Mouse (Mus musculus) cerebellum, adult 11 months (tissue): Measurements from ENCODE around the gene Slc12a6.

Experiments used
- DNase-seq: peaks from one replicate; pipeline ENCODE4 v3.0.0; 2022

Slc12a6 gene

DNA sequence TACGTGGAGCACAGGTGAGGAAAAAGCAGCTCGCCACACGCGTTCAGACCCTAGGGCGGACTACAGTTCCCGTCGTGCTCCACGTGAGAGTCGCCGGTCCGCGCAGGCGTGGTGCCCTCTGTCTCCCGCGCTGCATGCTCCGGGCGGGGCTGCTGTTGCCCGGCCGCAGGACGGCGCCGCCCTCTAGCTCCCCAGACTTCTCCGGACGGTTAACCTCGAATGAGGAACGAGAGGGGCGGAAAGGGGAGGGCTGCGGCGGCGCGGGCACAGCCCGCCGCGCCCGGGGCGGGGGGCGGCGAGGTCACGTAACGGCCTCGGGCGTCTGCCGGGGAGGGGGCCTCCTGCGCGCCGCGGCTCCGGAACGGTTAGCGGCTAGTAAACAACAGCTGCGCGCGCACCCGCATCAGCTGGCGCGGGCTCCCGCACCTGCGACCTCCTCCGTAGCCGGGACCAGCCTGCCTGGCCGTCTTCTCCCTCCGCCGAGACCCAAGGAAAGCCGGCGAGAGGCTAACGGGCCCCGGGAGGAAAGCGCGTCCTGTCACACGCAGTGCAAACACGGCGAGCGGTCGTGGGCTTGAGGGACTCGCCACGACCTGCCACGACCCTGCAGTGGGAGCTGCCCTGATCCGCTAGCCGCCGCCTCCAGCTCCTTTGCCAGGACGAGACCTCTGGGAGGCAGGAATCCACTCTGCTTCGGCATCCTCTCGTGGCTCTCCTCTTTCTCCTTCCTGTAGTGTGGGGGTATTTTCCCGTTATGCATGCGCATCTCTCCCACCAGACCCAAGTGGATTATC, at the start of gene Slc12a6:
Gene Slc12a6 (plus strand): TSS at position 378 of the 794 bp plus-strand sequence.
- DNase-seq = peak; percentile 93

GRCm38 (mm10) chr2:112215977-112216376, 49.6 kb upstream of the Slc12a6 start:
- DNase-seq = no peak

GRCm38 (mm10) chr2:112217614-112218013, 48.0 kb upstream of the Slc12a6 start:
- no peak for DNase-seq

DNA sequence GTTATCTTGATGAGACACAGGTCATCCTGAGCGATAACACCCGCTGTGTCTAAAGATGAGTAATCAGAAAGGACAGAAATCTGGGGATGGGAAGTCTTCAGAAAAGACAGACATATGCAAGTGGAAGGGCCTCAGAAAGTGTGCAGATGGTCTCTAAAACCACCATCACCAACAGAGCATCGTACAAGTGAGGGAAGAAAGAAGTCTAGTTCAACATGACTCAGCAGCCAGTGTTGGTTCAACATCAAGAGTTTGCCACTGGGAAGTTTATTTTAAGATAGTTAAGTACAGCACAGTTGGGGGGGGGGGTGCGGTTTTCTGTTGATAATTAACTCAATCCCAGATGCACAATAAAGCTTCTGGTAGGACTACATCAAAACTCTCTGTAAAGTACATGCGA, 44.7 kb upstream of the Slc12a6 start:
- no peak for DNase-seq

DNA sequence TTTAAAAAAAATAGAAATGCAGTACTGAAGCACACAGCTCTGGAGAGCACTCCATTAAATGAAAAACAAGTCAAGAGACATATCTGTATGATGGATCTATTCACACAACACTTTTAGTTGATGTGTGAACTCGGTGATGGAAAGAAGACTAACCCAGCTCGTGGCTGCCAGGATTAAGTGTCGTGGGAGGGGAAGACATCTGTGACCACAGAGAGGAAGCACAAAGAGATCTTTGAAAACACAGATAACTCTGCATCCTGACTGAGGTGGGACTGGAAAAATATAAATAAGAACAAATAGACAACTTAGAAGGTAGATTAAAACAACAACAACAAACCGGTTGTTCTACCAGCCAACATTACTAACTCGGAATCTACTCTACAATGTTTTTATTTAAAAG, 43.0 kb upstream of the Slc12a6 start:
- no peak for DNase-seq

DNA sequence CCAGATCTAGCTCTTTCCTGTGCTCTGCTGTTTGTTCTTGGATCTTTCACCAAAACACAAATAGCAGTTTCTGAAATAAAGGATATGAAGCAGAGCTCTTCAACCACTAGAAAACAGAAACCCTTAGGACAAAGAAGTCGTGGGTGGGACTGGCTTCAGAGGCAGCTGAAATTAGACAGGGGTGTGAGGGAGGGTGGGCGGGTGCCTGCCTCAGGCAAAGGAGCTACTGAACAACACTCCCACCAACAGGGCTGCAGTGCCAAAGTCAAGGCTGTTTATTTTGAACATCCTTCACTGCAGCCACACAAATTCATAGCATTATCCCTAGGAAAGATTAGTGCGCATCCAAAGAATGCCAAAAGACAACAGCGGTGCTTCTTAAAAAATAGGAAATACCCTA, 41.3 kb upstream of the Slc12a6 start:
- DNase-seq = no peak

DNA sequence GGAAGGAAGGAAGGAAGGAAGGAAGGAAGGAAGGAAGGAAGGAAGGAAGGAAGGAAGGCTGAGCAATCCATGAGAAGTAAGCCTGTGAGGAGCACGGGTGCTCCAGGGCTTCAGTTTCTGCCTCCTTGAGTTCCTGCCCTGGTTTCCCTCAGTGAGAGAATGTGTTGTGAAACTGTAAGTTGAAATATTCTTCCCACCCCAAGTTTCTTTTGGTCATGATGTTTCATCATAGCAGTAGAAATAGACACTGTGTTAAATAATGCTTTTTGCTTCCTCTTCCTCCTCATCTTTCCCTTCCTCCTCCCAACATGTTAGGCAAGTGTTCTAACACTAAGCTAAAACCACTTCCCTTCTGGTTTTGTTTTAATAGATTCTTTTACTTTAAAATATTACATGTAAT, 33.0 kb upstream of the Slc12a6 start:
- DNase-seq = no peak

GRCm38 (mm10) chr2:112236620-112237019, 29.0 kb upstream of the Slc12a6 start:
- no peak for DNase-seq

DNA sequence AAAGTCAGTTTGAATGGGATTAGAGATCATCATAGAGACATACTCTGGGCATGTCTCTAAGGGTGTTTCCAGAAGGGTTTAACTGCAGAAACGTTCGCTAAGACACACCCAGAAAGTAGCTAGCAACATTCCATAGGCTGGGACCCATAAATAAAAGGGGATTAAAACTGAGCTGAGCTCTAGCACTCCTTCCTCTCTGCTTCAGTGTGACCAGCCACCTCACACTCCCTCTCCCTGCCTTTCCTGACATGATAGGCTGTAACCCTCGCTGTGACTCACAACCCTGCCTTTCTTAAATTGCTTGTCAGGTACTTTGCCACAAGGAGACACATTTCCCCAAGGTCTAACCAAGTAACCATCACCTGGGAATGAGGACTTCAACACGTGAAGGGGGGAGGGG, 27.6 kb upstream of the Slc12a6 start:
- no peak for DNase-seq

DNA sequence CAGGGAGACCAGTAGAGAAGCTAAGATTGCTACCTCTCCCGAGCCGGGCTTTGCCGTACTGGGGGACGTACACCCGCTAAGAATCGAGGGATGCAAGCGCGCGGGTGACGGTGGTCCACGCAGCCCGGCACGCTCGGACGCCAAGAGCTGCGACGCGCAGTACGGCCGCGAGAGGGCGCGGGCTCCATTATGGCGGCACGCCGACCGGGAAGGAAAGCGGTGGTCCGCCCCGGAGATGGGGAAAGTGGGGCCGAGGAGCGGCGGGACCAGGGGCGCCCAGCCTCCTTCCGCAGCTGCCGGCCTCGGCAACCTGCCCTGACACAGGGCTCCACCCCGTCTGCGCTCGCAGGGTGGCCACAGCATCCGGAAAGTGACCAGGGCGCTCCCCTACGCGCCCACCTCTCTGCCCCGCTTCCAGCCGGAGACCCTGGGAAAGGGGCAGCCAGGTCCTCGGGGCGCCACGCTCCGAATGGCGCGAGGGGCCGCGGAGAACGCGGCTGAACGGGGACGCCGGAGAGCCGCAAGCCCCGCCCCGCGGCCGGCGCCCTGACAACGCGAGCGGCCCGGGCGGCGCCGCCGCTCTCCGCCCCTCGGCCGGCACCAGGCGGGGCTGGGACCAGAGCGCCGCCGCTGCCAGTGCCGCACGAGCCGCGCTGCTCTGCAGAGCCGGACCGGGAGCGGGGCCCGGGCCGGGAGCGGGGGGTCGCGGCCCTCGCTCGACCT, 26.3 kb upstream of the Slc12a6 start, which contains the start of gene Lpcat4:
Gene Lpcat4 (plus strand): TSS at position 257 of the 723 bp plus-strand sequence.
- peak; percentile 89 for DNase-seq

DNA sequence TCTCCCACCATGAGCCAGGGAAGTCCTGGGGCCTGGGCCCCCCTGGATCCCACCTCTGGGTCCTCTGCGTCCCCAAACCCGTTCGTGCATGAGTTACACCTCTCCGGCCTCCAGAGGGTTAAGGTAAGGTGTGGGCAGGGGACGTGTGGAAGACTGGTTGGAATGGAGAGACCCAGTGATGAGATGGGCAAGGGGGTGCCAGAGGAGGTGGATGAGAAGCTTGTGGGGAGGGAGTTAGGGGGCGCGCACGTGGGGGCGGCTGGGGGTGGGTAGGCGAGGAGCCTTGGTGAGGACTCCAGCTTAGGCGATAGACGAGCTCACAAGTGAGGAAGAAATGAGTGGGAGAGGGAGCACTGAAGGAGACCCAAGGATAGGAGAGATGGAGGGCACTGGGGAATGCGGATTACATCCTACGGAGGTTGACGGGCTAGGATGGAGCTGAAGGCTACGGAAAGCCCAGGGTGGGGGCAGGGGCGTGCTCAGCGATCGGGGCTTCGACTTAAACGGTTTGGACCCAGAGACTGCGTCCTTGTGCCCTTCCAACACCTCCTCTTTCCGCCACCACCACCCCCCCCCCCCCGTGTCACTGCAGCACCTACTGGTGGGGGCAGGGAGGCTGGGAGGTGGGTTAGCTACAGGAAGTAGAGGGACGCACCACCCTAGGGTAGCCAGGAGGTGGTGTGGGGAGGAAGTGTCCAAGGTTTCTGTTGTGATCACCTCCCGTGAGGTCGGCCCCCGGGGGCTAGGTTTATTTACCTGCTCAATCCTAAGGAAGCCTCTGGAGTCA, 25.5 kb upstream of the Slc12a6 start:
- peak; percentile 54 for DNase-seq

DNA sequence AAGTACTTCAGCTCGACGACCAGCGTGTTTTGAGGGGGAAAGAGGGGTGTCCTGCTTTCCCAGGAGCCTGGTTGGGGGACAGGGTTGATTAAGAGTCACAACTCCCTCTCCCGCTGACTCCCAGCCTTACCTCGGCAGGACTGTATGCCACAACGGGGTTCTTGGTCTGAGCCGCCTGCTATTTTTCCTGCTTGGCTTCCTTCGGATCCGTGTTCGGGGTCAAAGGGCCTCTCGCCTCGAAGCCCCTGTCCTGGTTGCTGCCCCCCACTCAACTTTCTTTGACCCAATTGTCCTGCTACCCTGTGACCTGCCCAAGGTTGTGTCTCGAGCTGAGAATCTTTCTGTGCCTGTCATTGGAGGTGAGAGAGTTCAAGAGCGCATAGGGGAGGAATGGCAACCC, 23.8 kb upstream of the Slc12a6 start:
- DNase-seq = no peak

DNA sequence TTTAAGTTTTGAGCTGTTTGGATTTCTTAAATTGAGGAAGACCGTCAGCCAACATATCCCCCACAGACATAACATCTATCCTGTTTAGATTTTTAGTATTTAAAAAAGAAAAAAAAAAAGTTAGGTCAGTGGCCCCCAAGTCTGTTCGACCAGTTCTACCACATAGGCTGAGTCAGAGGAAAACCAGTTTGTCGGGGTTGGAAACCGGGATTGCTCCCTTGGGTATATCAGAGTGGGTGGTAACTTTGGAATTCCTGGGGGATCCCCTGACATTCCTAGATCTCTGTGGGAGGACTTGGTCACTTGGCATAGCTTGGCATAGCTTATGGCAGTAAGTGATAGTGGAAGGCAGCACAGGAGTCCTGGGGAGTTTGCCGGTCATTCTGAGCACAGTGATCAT, 20.3 kb upstream of the Slc12a6 start:
- no peak for DNase-seq

DNA sequence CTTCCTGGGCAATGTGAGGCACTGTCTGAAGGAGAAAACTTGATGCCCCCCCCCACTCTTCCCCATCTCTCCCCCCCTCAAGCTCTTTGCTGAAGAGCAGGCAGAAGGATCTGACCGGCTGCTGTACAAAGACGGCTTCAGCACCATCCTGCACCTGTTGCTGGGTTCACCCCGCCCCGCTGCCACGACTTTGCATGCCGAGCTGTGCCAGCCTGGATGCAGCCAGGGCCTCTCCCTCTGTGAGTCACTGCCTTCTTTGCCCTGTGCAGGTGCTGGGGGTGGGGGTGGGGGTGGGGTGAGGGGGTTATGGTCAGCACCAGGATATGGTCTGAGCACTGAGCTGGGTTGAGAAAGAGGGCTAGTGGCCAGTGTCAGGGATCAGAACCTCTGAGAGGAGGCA, 19.4 kb upstream of the Slc12a6 start:
- no peak for DNase-seq

DNA sequence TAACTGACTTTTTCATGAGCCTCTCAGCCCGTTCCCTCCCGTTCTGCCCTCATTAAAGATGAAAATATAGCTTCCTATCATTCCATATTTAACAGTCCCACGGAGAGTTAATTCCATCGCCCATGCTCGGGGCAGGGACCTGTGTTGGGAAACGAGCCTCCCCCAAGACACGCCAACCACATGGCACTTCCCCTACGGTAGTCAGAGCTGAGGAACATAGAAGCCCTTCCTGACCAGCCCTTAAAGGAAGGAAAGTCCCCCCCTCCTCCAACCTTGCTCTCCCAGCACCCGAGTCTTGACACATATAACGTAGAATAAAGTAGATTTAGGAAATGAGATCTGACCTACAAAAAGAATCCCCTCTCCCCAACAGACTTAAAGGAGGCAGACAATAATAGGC, 18.3 kb upstream of the Slc12a6 start:
- DNase-seq = no peak

- DNase-seq = no peak
Observed at GRCm38 (mm10) chr2:112249780-112250453, 15.7 kb upstream of the Slc12a6 start.

- no peak for DNase-seq
Observed at GRCm38 (mm10) chr2:112254675-112255515, 10.7 kb upstream of the Slc12a6 start.

GRCm38 (mm10) chr2:112259241-112259962, 6.2 kb upstream of the Slc12a6 start, which contains the start of gene Nutm1:
TSS of gene Nutm1 (minus strand) at chr2:112259291.
- no peak for DNase-seq

GRCm38 (mm10) chr2:112261748-112262653, 3.6 kb upstream of the Slc12a6 start, which contains the start of gene Nop10:
TSS of gene Nop10 (plus strand) at chr2:112261926.
- DNase-seq = peak; percentile 88

- no peak for DNase-seq
Observed at GRCm38 (mm10) chr2:112262779-112263295, 2.8 kb upstream of the Slc12a6 start.
